Mouse (Mus musculus) embryonic facial prominence, embryonic 10.5 days (tissue): ENCODE results near the gene a. TPM values are rescaled to one million over a fixed set of nuclear protein-coding genes. Genes with fewer than 3 reads are reported as not detected.

Experiments
- DNase-seq: peaks from one replicate; pipeline ENCODE4 v3.0.0-alpha.2; 2017; ENCODE audit warnings: low spot score
- H3K27ac ChIP-seq: fragments of 300-500 bp; sonication (generic); replicated peaks from 2 replicates; pipeline ENCODE4 v1.5.1; 2016; ENCODE audit warnings: mild to moderate bottlenecking
- H3K27me3 ChIP-seq: fragments of 300-500 bp; sonication (generic); replicated peaks from 2 replicates; pipeline ENCODE4 v1.6.1; 2016; ENCODE audit warnings: low read depth, mild to moderate bottlenecking; ENCODE audit not compliant: poor library complexity, severe bottlenecking
- H3K36me3 ChIP-seq: fragments of 300-500 bp; sonication (generic); replicated peaks from 2 replicates; pipeline ENCODE4 v1.6.1; 2016; ENCODE audit warnings: mild to moderate bottlenecking, moderate library complexity
- H3K4me1 ChIP-seq: fragments of 300-500 bp; sonication (generic); 2 replicates; pipeline ENCODE4 v1.6.1; 2016
- H3K4me3 ChIP-seq: fragments of 300-500 bp; sonication (generic); 2 replicates; pipeline ENCODE4 v1.5.1; 2016; ENCODE audit warnings: mild to moderate bottlenecking, moderate library complexity
- H3K9me3 ChIP-seq: fragments of 300-500 bp; sonication (generic); 2 replicates; pipeline ENCODE4 v1.6.1; 2016; ENCODE audit warnings: mild to moderate bottlenecking
- WGBS: fragments of 180-500 bp; shearing (Covaris S2); methylation state at CpG from one replicate; pipeline ENCODE4 v1.1.7; 2016; 5-methylcytosine and 5-hydroxymethylcytosine counted together
- polyA plus RNA-seq: library from polyadenylated mRNA; unstranded; fragments of >200 nt; fragmentation: Nextera tagmentation; extraction: Ambion mirVana; gene quantifications from 2 replicates; pipeline ENCODE4 v1.2.1, GENCODE M21; 2016

a gene
- polyA plus RNA-seq, 1 experiment from 2014 or later, result 2.3 TPM

- no peaks in the 10 kb centered on the region for H3K36me3 ChIP-seq
- DNase-seq, result no peak
- no peaks in the 10 kb centered on the region for H3K27me3 ChIP-seq
- peaks cover 4% of the 10 kb centered on the region; the same call in 1 of the 2 replicates for H3K4me1 ChIP-seq
- H3K4me3 ChIP-seq, result no peak overlapping the region
- no peaks in the 10 kb centered on the region for H3K9me3 ChIP-seq
- WGBS, result 85% methylated on average over 5 of the region's 5 CpGs
- no peak overlapping the region for H3K27ac ChIP-seq
Observed at GRCm38 (mm10) chr2:155086328-155086727, 295.1 kb downstream of the a start.

- DNase-seq, result no peak
- WGBS, result 85% methylated on average over 6 of the region's 6 CpGs
- H3K27ac ChIP-seq, result no peak overlapping the region
- no peaks in the 10 kb centered on the region for H3K36me3 ChIP-seq
- H3K9me3 ChIP-seq, result no peaks in the 10 kb centered on the region
- H3K27me3 ChIP-seq, result no peaks in the 10 kb centered on the region
- H3K4me1 ChIP-seq, result no peaks in the 10 kb centered on the region
- no peak overlapping the region for H3K4me3 ChIP-seq
Observed at GRCm38 (mm10) chr2:155088264-155088663, 297.1 kb downstream of the a start.

- WGBS, result 76% methylated on average over 13 of the region's 13 CpGs
- Histone ChIP-seq H3K9me3 (no peaks in the 10 kb centered on the region), H3K4me1 (no peaks in the 10 kb centered on the region), H3K27me3 (no peaks in the 10 kb centered on the region), H3K36me3 (no peaks in the 10 kb centered on the region), H3K27ac (no peak overlapping the region), H3K4me3 (no peak overlapping the region)
- no peak for DNase-seq
Observed at GRCm38 (mm10) chr2:155090909-155091742, 299.9 kb downstream of the a start.

- H3K27ac ChIP-seq, result no peak overlapping the region
- no peaks in the 10 kb centered on the region for H3K4me1 ChIP-seq
- 81% methylated on average over 3 of the region's 3 CpGs for WGBS
- no peaks in the 10 kb centered on the region for H3K27me3 ChIP-seq
- H3K4me3 ChIP-seq, result no peak overlapping the region
- no peak for DNase-seq
- no peaks in the 10 kb centered on the region for H3K36me3 ChIP-seq
- no peaks in the 10 kb centered on the region for H3K9me3 ChIP-seq
Observed at GRCm38 (mm10) chr2:155091743-155092075, 300.5 kb downstream of the a start.

- H3K36me3 ChIP-seq, result no peaks in the 10 kb centered on the region
- H3K9me3 ChIP-seq, result no peaks in the 10 kb centered on the region
- WGBS, result 43% methylated on average over 4 of the region's 4 CpGs
- DNase-seq, result no peak
- no peaks in the 10 kb centered on the region for H3K27me3 ChIP-seq
- no peak overlapping the region for H3K4me3 ChIP-seq
- no peak overlapping the region for H3K27ac ChIP-seq
- H3K4me1 ChIP-seq, result peaks cover 2% of the 10 kb centered on the region; the same call in 1 of the 2 replicates
Observed at GRCm38 (mm10) chr2:155093418-155093817, 302.2 kb downstream of the a start.

GRCm38 (mm10) chr2:155098720-155099380 is 307.6 kb downstream of the a start:
- WGBS, result 88% methylated on average over 9 of the region's 9 CpGs
- Histone ChIP-seq H3K4me3 (no peak overlapping the region), H3K36me3 (no peaks in the 10 kb centered on the region), H3K27me3 (no peaks in the 10 kb centered on the region), H3K4me1 (peaks cover 14% of the 10 kb centered on the region; the same call in 1 of the 2 replicates), H3K27ac (no peak overlapping the region), H3K9me3 (no peaks in the 10 kb centered on the region)
- DNase-seq, result no peak

GRCm38 (mm10) chr2:155099421-155099820 is 308.2 kb downstream of the a start:
- 41% methylated on average over 7 of the region's 7 CpGs for WGBS
- H3K27me3 ChIP-seq, result no peaks in the 10 kb centered on the region
- DNase-seq, result peak; percentile 12
- no peaks in the 10 kb centered on the region for H3K36me3 ChIP-seq
- H3K4me1 ChIP-seq, result peaks cover 14% of the 10 kb centered on the region; the same call in 1 of the 2 replicates
- H3K27ac ChIP-seq, result no peak overlapping the region
- H3K4me3 ChIP-seq, result no peak overlapping the region
- H3K9me3 ChIP-seq, result no peaks in the 10 kb centered on the region

- peaks cover 14% of the 10 kb centered on the region; the same call in 1 of the 2 replicates for H3K4me1 ChIP-seq
- no peaks in the 10 kb centered on the region for H3K36me3 ChIP-seq
- H3K27ac ChIP-seq, result no peak overlapping the region
- no peaks in the 10 kb centered on the region for H3K9me3 ChIP-seq
- no peaks in the 10 kb centered on the region for H3K27me3 ChIP-seq
- WGBS, result 78% methylated on average over 14 of the region's 14 CpGs
- no peak overlapping the region for H3K4me3 ChIP-seq
- DNase-seq, result no peak
Observed at GRCm38 (mm10) chr2:155099994-155100795, 309.0 kb downstream of the a start.

Other genes starting within 250 kb of the a start
- gene 1700003F12Rik, start 244.3 kb upstream of the a start, polyA plus RNA-seq, result 1.3 and 2.9 TPM in 2 replicates
- 0.19 and 0.33 TPM in 2 replicates for gene Actl10, start 239.6 kb upstream of the a start, polyA plus RNA-seq
- gene Necab3, start 232.5 kb upstream of the a start, polyA plus RNA-seq, result 3.2 and 3.6 TPM in 2 replicates
- gene E2f1, start 221.5 kb upstream of the a start, polyA plus RNA-seq, result 25.2 and 26.0 TPM in 2 replicates
- gene Pxmp4, start 187.7 kb upstream of the a start, polyA plus RNA-seq, result 11.6 and 13.8 TPM in 2 replicates
- 1.1 TPM in 2 replicates for gene Zfp341, start 178.1 kb upstream of the a start, polyA plus RNA-seq
- gene 4930519P11Rik, start 178.0 kb upstream of the a start, polyA plus RNA-seq, result not detected in 2 replicates
- 12.8 and 14.7 TPM in 2 replicates for gene Chmp4b, start 139.7 kb upstream of the a start, polyA plus RNA-seq
- not detected in 2 replicates for gene Gm14214, start 21.4 kb upstream of the a start, polyA plus RNA-seq
- 52.8 and 53.1 TPM in 2 replicates for gene Raly, start 306 bp upstream of the a start, polyA plus RNA-seq
- 124 and 138 TPM in 2 replicates for gene Eif2s2, start 101.5 kb downstream of the a start, polyA plus RNA-seq
- 0.88 and 1.3 TPM in 2 replicates for gene Gm14226, start 226.9 kb downstream of the a start, polyA plus RNA-seq